Mouse (Mus musculus) heart, embryonic 16.5 days (tissue): Measurements from ENCODE around the gene Rab10. TPM values are rescaled to one million over a fixed set of nuclear protein-coding genes. Genes with fewer than 3 reads are reported as not detected.
A peak's percentile ranks its signal among the peaks of the same experiment; 100 is the strongest.

Experiments used
- ATAC-seq: fragments of 200-750 bp; cut with Nextera tagmentation; replicated peaks from 2 replicates; pipeline ENCODE4 v1.8.0; 2017; ENCODE audit warnings: moderate number of reproducible peaks; ENCODE audit not compliant: insufficient read depth, low FRiP score; ENCODE audit errors: extremely low read depth
- H3K27ac ChIP-seq: fragments of 300-500 bp; sonication (generic); 2 replicates; pipeline ENCODE4 v1.5.1; 2014; ENCODE audit warnings: mild to moderate bottlenecking, low read length, control low read depth, moderate library complexity
- H3K27me3 ChIP-seq: fragments of 300-500 bp; sonication (generic); 2 replicates; pipeline ENCODE4 v1.6.1; 2014; ENCODE audit warnings: low read length, mixed read lengths; ENCODE audit not compliant: control insufficient read depth, insufficient read depth
- H3K36me3 ChIP-seq: fragments of 300-500 bp; sonication (generic); 2 replicates; pipeline ENCODE4 v1.6.1; 2014; ENCODE audit not compliant: control insufficient read depth, insufficient read depth
- H3K4me1 ChIP-seq: fragments of 300-500 bp; sonication (generic); 2 replicates; pipeline ENCODE4 v1.6.1; 2014; ENCODE audit warnings: low read length, mixed read lengths; ENCODE audit not compliant: control insufficient read depth, insufficient read depth
- H3K4me2 ChIP-seq: fragments of 300-500 bp; sonication (generic); 2 replicates; pipeline ENCODE4 v1.6.1; 2014; ENCODE audit warnings: low read depth, mild to moderate bottlenecking, control low read depth, low read length
- H3K4me3 ChIP-seq: fragments of 300-500 bp; sonication (generic); 2 replicates; pipeline ENCODE4 v1.5.1; 2014; ENCODE audit warnings: mild to moderate bottlenecking, control low read depth, low read length
- H3K9ac ChIP-seq: fragments of 300-500 bp; sonication (generic); 2 replicates; pipeline ENCODE4 v1.6.1; 2014; ENCODE audit warnings: low read length, control low read depth
- H3K9me3 ChIP-seq: fragments of 300-500 bp; sonication (generic); replicated peaks from 2 replicates; pipeline ENCODE4 v1.6.1; 2016; ENCODE audit warnings: low read length; ENCODE audit not compliant: control insufficient read depth
- WGBS: fragments of 180-500 bp; shearing (Covaris S2); extraction: QIAGEN DNeasy Blood & Tissue Kit; methylation state at CpG from one replicate; pipeline ENCODE4 v1.1.7; 2014; 5-methylcytosine and 5-hydroxymethylcytosine counted together
- polyA plus RNA-seq: library from polyadenylated mRNA; unstranded; fragments of >200 nt; fragmentation: Nextera tagmentation; extraction: Ambion mirVana; gene quantifications from 2 replicates; pipeline ENCODE4 v1.2.1, GENCODE M21; 2015

Rab10 gene
- polyA plus RNA-seq, 1 experiment from 2014 or later = 69.6 TPM

GRCm38 (mm10) chr12:3237799-3238198 is 72.0 kb downstream of the Rab10 start:
- H3K36me3 ChIP-seq = peaks cover 38% of the 10 kb centered on the region
- peaks cover 8% of the 10 kb centered on the region for H3K9me3 ChIP-seq
- WGBS = 89% methylated on average over 5 of the region's 5 CpGs
- peaks cover 5% of the 10 kb centered on the region; the same call in 1 of the 2 replicates for H3K4me1 ChIP-seq
- H3K4me2 ChIP-seq = no peak overlapping the region
- no peak overlapping the region for H3K27ac ChIP-seq
- no peaks in the 10 kb centered on the region for H3K27me3 ChIP-seq
- no peak for ATAC-seq
- H3K4me3 ChIP-seq = no peak overlapping the region
- no peak overlapping the region for H3K9ac ChIP-seq

GRCm38 (mm10) chr12:3236831-3237681 is 72.7 kb downstream of the Rab10 start:
- peaks cover 8% of the 10 kb centered on the region for H3K9me3 ChIP-seq
- WGBS = 92% methylated on average over 12 of the region's 12 CpGs
- no peak overlapping the region for H3K4me3 ChIP-seq
- peaks cover 38% of the 10 kb centered on the region for H3K36me3 ChIP-seq
- H3K9ac ChIP-seq = no peak overlapping the region
- H3K4me2 ChIP-seq = peak overlapping the region; percentile 76; the same call in 1 of the 2 replicates
- ATAC-seq = no peak
- peaks cover 5% of the 10 kb centered on the region; the same call in 1 of the 2 replicates for H3K4me1 ChIP-seq
- no peak overlapping the region for H3K27ac ChIP-seq
- H3K27me3 ChIP-seq = no peaks in the 10 kb centered on the region

GRCm38 (mm10) chr12:3236163-3236641 is 73.6 kb downstream of the Rab10 start:
- Histone ChIP-seq H3K9ac (peak overlapping the region; percentile 76), H3K27ac (peak overlapping the region; percentile 84), H3K4me3 (peak overlapping the region; percentile 75), H3K4me1 (peaks cover 5% of the 10 kb centered on the region; the same call in 1 of the 2 replicates), H3K9me3 (peaks cover 8% of the 10 kb centered on the region), H3K4me2 (peak overlapping the region; percentile 76), H3K27me3 (no peaks in the 10 kb centered on the region), H3K36me3 (peaks cover 38% of the 10 kb centered on the region)
- WGBS = 78% methylated on average over 14 of the region's 14 CpGs
- no peak for ATAC-seq

GRCm38 (mm10) chr12:3235646-3236161 is 74.1 kb downstream of the Rab10 start:
- Histone ChIP-seq H3K4me1 (peaks cover 5% of the 10 kb centered on the region; the same call in 1 of the 2 replicates), H3K27ac (peak overlapping the region; percentile 84), H3K9me3 (peaks cover 8% of the 10 kb centered on the region), H3K4me3 (peak overlapping the region; percentile 75), H3K27me3 (no peaks in the 10 kb centered on the region), H3K4me2 (peak overlapping the region; percentile 76), H3K9ac (peak overlapping the region; percentile 76), H3K36me3 (peaks cover 37% of the 10 kb centered on the region)
- 16% methylated on average over 39 of the region's 39 CpGs for WGBS
- peak; percentile 80 for ATAC-seq

GRCm38 (mm10) chr12:3235124-3235631 is 74.6 kb downstream of the Rab10 start:
- Histone ChIP-seq H3K27ac (peak overlapping the region; percentile 84), H3K9ac (peak overlapping the region; percentile 76), H3K36me3 (peaks cover 32% of the 10 kb centered on the region), H3K4me3 (peak overlapping the region; percentile 75), H3K9me3 (peaks cover 8% of the 10 kb centered on the region), H3K27me3 (no peaks in the 10 kb centered on the region), H3K4me1 (peaks cover 5% of the 10 kb centered on the region; the same call in 1 of the 2 replicates), H3K4me2 (peak overlapping the region; percentile 65)
- 26% methylated on average over 34 of the region's 36 CpGs for WGBS
- ATAC-seq = peak; percentile 89

- ATAC-seq = no peak
- Histone ChIP-seq H3K4me2 (no peak overlapping the region), H3K27ac (no peak overlapping the region), H3K27me3 (no peaks in the 10 kb centered on the region), H3K4me1 (peaks cover 5% of the 10 kb centered on the region; the same call in 1 of the 2 replicates), H3K9ac (no peak overlapping the region), H3K9me3 (peaks cover 5% of the 10 kb centered on the region), H3K36me3 (peaks cover 20% of the 10 kb centered on the region), H3K4me3 (no peak overlapping the region)
- 93% methylated on average over 1 of the region's 1 CpGs for WGBS
Observed at GRCm38 (mm10) chr12:3234061-3234460, 75.7 kb downstream of the Rab10 start.

- no peak overlapping the region for H3K9ac ChIP-seq
- H3K4me1 ChIP-seq = no peaks in the 10 kb centered on the region
- 56% methylated on average over 2 of the region's 2 CpGs for WGBS
- no peak overlapping the region for H3K4me3 ChIP-seq
- no peak for ATAC-seq
- no peak overlapping the region for H3K27ac ChIP-seq
- H3K9me3 ChIP-seq = no peaks in the 10 kb centered on the region
- H3K4me2 ChIP-seq = no peak overlapping the region
- no peaks in the 10 kb centered on the region for H3K36me3 ChIP-seq
- H3K27me3 ChIP-seq = no peaks in the 10 kb centered on the region
Observed at GRCm38 (mm10) chr12:3223352-3223751, 86.4 kb downstream of the Rab10 start.

- WGBS = 44% methylated on average over 2 of the region's 2 CpGs
Observed at GRCm38 (mm10) chr12:3210181-3210580, 99.6 kb downstream of the Rab10 start.

GRCm38 (mm10) chr12:3209163-3209562 is 100.6 kb downstream of the Rab10 start:
- H3K4me1 ChIP-seq = no peaks in the 10 kb centered on the region
- ATAC-seq = no peak
- H3K4me2 ChIP-seq = no peak overlapping the region
- no peaks in the 10 kb centered on the region for H3K36me3 ChIP-seq
- WGBS = 36% methylated on average over 1 of the region's 1 CpGs
- H3K9ac ChIP-seq = no peak overlapping the region
- H3K4me3 ChIP-seq = no peak overlapping the region
- no peak overlapping the region for H3K27ac ChIP-seq
- H3K9me3 ChIP-seq = no peaks in the 10 kb centered on the region
- no peaks in the 10 kb centered on the region for H3K27me3 ChIP-seq

More at GRCm38 (mm10) chr12:3210181-3210580, 99.6 kb downstream of the Rab10 start:
- no peak for ATAC-seq
- Histone ChIP-seq H3K9ac (no peak overlapping the region), H3K9me3 (no peaks in the 10 kb centered on the region), H3K4me1 (no peaks in the 10 kb centered on the region), H3K4me3 (no peak overlapping the region), H3K27ac (no peak overlapping the region), H3K4me2 (no peak overlapping the region), H3K27me3 (no peaks in the 10 kb centered on the region), H3K36me3 (no peaks in the 10 kb centered on the region)
